Mouse (Mus musculus) common myeloid progenitor, adult 5-6 weeks (primary cell): ENCODE measurements around the gene Cers2. TPM values are rescaled to one million over a fixed set of nuclear protein-coding genes. Genes with fewer than 3 reads are reported as not detected.
"Not testable (repeated sequence)": the region's sequence is repeated elsewhere in the genome, so short reads cannot be mapped to it uniquely, and the experiment has no call there.

ENCODE experiments used
- ATAC-seq: replicated peaks from 2 replicates; pipeline ENCODE4 v1.8.0; 2016; ENCODE audit warnings: low read depth, mild to moderate bottlenecking, moderate TSS enrichment, inconsistent platforms; ENCODE audit not compliant: poor library complexity, severe bottlenecking
- total RNA-seq: library from RNA; stranded (forward); fragments of 200-1000, 187-1606 nt; gene quantifications from 2 replicates; pipeline ENCODE4 v1.2.3, GENCODE M21; 2017

Cers2 gene
- total RNA-seq, 1 experiment from 2014 or later = 102 TPM

DNA sequence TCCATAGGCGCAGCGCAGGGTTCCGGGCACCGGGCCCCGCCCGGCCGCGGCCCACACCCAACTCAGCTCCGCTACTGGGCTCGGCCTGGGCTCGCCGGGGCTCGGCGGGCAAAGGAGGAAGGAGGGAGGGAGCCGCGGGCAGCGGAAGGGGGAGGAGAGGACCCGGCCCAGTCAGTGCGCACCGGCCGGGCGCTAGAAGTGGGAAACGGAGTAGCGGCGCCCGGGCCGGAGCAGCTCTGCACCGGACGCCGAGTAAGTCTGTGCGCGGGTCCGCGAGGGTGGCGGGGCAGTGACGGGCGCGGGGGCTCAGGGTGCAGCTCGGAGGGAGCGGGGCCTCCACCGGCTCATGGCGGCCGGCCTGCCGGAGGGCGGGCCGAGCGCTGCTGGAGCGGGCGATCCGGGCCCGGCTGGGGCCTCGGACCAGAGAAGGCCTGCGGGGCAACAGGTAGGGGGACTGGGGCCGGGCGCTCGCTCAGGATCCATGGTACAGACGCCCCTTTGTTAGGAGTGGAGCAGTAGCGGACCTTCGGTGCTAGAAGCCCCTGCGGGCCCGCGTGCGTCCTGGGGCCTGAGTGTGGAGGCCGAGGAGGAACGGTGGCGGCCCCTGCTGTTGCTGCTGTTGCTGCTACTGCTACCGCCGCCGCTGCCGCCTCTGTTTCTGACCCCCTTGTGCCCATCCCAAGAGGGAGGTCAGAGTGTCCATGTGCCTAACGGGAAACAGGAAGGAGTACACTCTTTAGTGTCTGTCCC is 678 bp downstream of the Cers2 start:
- ATAC-seq = peak; percentile 57

DNA sequence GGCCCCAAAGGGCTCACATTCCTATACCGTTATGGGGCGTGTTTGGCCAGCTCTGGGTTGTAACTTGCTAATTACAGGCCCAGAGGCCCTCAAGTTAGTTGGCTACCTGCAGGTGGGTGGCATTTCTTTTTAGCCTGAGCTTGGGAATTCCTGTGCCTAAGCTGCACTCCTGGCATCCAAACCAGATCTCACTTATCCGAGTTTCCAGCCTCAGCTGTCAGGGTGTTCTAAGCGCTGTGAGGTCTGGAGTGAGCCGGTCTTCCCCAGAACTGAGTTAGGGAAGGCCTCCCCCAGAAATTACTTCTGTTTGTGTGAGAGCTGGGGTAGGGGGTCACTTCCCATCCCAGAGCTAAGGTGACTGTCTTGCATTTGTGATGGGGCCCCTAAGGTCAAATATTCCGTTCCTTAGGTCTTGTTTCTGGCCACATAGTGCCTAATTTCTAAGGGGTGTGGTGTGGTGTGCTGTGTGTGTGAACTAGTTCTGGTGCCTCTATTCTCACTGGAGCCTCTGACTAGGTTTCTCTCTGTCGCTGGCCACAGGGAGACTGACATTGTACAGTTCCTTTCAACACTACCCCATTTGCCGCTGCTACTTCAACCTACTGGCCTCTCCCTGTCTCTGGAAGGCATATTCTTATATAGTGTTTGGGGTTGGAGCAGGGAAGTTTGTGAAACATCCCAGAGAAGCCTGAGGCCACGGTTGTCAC is 1.4 kb downstream of the Cers2 start:
- no peak for ATAC-seq

DNA sequence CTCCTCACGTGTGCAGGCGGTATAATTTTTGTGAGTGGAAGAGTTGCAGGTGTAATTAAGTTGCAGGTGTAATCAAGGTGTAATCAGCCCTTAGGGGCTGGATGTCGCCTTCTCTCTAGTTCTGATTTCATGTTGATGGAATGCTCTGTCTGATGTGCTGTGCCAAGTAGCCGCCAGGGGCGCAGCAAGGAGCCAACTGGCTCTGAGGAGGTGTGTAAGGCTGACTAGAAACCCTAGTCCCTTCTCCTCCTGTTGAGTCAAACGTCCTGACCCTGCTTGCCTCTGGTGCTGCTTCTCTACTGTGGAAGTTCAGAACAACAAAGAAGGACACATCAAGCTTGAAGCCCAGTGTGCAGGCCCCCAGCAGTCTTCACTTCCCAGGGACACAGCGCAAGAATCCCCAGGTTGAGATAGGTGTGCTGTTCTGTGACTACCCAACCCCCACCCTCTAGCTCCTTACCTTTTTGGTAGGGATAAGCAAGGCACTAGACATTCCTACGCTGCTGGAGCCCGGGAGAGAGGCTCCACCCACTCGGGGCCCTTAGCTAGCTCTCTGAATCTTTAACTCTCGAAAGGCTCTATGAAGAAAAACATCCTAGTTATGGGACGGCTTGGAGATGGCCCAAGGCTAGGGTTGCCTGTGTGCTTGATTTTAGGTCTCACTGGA is 3.0 kb downstream of the Cers2 start:
- ATAC-seq = peak; percentile 22; the same call in 1 of the 2 replicates

DNA sequence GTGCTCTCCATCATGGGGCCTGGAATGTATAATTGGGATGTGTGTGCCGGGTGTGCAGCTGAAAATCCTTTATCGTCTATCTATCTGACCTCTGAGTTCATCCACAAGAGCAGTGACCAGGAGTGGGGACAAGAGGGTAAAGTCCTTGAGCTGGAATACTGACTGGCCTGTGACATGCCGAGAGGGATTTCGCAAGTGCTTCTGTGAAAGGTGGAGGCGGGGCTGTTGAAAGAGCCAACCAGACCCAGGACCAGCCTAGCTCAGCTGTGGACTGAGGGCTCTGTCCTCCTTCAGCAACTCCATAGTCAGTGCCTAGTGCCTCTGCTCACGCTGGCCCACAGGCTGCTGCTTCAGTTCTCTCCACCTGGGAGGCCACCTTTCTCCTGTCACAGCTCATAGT is 4.0 kb downstream of the Cers2 start:
- ATAC-seq = peak; percentile 22; the same call in 1 of the 2 replicates

DNA sequence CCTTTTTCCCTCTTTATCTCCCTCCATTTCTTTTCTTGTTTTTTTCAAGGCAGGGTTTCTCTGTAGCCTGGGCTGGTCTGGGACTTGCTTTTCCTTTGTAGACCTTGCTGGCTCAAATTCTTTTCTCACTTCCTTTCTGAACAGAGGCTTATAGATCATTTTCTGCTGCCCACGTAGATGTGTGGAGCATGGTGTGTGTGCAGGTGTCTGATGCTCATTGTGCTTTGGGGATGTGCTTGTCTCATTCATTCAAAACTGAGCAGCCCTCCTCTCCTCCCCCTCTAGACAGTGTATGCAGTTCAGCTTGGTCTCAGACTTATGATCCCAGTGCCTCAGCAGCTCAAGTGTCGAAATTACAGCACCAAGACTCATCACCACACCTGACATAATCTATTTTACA is 4.5 kb downstream of the Cers2 start:
- ATAC-seq = no peak

DNA sequence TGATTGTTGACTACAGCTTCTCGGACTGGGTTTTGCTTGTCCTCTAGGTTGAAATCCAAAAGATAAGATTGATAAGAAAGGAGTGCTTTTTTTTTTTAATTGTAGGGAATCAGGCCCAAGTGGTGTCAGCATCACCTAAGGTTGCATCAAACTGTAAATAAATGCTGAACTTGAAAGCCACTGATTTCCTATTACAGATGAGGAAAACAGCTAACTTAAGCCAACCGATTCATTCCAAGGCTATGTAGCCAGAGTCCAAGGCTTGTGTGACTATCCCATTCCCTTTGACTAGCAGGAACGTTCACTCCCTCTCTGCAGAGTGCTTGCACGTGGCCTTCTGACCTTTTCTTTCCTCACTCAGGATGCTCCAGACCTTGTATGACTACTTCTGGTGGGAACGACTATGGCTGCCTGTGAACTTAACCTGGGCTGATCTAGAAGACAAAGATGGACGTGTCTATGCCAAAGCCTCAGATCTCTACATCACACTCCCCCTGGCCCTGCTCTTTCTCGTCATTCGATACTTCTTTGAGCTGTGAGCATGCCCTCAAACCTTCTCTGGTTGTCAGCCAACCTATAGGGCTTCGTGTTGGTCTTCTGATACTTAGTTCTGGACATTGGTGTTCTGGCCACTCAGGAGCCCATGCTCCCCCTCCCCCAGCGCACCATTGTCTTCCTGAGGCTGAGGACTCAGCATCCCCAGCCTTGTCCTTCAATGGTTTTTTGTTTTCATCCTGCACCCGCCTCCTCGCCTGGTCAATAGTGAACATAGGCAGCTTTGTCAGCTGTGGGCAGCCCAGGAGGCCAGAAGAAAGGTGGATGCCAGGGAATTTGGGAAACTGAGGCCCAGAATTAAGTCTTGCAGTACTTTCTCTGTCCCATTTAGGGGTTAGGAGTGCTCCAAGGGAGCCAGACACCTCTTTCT is 5.4 kb downstream of the Cers2 start:
- ATAC-seq = no peak

DNA sequence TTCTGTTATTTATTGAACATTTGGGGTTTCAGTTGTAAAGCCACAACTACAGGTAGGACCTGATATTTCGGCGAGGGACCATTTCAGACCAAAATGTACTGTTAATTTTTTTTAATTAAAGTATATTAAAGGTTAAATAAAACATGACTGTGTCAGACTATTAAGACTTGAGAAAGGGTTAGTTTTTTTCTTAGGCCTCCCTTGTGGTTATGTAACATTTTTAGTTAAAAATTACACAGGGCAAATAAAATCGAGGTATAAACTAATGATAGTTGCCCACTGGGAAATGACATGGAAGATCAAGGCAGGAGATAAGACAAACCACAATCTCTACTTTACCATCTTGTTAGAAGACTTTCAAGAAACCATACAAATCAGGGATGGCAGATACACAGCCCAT is 8.8 kb downstream of the Cers2 start:
- no peak for ATAC-seq

DNA sequence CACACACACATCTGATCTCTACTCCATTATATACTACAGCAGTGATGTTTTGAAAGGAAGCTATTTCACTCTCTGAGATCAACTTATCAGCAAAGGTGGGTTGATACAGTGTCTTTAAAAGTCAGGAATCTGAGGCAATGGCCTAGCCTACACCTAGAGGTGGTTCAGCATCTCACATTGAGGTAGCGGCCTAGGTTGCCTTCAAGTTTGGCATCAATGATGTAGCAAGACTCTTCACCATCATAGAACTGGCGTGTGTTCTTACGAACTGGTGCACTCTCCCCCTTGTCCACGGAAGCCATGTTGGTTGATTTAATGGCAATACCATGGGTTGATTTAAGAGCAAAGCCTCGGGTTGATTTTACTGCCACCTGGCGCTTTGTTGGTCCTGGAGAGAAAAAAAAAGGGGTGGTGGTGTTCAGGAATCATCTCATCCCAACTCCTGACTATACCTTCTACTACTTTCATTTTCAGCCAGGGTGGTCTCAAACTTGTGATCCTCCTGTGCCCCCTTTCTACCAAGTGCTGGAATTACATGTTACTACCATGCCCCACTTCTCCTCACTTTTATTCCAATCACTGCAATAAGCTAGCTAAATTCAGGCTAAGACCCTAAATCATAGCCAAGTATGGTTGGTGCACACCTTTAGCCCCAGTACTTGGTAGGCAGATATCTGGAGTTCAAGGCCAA is 10.0 kb downstream of the Cers2 start:
- ATAC-seq = peak; percentile 45; the same call in 1 of the 2 replicates

DNA sequence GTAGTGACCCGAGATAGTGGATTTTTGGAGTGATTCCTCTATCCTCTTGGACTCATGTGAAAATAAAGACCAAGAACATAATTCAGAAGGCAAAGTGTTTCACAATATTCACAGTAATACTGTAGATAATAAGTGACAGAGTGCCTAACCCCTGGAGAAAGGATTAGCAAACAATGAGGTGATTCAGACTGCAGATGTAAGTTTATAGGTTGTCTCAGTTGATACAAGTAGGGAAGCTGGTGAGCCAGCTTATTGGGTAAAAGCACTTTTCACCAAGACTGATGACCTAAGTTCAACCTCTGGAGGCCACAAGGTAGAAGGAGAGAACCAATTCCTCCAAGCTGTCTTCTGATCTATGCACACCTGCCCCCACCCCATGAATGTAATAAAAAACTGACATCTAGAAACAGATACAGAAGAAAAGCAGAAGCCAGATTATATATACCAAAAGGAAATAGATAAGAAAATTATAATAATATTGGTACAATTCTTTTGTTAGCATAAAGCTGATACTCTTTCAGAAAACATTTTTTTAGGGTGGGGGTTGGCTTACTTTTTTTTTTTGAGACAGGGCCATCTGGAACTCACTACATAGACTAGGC is 14.3 kb downstream of the Cers2 start:
- no peak for ATAC-seq

DNA sequence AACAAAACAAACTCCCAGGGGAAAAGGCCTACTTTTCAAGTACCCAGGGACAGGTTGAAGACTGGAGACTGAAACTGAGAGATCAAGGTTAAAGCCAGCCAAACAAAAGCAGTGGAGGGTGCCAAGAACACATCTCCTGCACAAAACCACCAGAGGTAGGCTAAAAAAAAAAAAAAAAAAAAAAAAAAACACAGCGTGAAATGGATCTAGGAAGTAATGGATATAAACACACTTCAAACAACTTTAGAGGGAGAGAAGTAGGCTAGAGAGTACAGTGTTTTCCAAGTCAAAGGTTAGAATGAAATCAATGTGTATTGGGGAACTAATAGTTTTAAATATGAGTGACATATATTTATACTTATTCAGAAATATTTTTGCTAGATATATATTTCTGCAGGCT is 16.9 kb downstream of the Cers2 start:
- ATAC-seq = no peak

DNA sequence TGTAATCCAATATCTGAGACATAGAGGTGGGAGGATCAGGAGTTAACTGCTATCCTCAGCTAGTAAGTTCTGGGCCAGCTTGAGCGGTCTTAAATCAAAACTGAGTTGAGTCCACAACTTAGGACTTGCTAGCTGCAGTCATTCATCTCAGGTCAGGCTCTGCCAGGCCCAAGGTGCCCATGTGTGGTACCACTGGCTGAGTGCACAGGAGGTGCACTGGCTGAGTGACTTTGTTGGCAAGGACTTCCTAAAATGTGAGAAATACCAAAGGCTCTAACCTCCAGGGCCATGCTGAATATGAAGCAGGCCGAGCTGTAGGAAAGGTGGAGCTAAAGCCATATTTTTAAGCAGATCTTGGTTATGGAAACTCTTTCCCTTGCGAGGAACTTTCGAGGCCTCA is 22.8 kb downstream of the Cers2 start:
- ATAC-seq = no peak

DNA sequence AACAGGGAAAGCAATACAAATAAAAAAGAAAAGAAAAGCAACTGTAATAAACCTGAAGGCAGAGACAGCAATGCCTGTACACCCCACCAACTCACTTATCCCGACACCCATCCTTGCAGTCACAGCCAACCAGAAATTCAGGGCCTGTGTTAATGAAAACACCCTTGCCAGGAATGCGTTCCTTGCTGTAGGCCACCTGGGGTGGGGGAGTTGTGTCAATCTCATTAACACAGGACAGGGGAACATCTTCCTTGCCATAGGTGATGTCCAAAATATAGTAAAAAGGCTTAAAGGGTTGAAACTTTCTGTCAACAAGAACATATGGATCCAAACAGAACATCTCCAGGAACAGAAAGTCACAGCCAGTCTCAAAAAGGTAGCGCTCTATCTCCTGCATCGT is 23.7 kb downstream of the Cers2 start:
- ATAC-seq = no peak

DNA sequence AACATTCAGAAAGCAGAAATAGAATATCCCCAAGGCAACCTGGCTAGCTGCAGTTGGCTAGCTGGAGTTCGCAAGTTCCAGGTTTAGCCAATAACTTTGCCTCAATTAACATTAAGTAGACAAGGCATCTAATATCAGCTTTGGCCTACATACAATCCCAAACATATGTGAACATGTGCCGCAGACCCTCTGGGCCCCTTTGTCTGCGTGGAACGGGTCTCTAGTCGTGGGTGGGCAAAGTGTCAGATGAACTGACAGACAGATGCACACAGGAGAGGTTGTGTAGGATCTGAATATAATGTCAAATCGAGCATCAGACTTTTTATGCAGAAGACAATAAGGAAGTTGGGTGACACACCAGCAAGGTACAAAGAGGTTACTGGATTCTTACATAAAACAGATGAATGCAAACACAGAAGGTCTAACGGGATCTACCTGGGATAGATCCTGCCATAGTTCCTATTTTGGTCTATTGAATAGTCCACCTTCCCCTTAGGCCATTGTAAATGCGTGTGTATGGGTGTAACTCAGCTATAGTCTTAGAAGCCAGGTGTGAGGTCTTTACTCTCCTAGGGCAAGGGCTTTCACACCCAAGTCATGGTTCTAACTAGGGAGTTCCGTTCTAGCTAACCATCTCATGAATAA is 28.9 kb downstream of the Cers2 start:
- ATAC-seq = not testable (repeated sequence)

DNA sequence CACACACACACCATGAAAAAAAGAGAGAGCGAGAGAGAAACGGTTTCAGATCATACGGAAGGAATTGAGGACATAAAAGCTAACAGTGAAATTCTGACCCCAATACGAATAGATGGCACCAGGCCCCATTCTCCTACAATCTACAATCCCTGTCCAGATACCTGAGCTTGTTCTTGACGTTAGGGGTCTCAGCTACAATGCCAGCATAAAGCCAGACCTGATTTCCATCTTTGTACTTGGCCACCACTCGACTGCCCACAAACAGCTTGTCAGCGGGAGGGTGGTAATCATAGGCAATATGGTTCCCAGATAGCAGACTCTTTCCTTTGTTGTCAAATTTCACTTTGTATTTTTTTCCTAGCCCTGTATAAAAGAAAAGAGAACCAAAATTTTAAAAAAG is 31.9 kb downstream of the Cers2 start:
- ATAC-seq = no peak

DNA sequence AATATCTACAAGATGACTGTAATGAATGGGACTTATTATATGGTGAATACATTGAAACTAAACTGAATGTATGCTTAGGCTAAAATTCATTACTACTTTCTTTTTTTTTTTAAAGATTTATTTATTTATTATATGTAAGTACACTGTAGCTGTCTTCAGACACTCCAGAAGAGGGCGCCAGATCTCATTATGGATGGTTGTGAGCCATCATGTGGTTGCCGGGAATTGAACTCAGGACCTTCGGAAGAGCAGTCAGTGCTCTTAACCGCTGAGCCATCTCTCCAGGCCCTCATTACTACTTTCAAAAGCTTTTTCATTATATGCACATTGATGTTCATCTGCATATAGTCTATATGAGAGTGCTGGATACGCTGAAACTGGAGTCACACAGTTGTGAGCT is 33.8 kb downstream of the Cers2 start:
- ATAC-seq = not testable (repeated sequence)

DNA sequence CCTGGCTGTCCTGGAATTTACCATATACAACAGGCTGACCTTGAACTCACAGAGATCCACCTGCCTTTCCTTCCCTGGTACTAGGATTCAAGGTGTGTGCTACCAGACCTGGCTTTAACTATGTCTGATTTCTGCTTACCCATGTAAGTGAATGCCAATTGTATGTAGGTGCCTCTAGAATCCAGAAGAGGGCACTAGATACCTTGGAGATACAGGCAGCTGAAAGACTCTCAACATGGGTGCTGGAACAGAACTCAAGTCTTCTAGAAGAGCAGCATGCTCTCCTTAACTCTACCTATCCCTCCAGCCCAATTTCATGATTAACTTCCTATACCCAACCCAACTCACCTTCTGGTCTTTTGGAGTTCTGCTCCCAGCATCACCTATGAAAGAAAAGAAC is 34.9 kb downstream of the Cers2 start:
- ATAC-seq = peak; percentile 92

DNA sequence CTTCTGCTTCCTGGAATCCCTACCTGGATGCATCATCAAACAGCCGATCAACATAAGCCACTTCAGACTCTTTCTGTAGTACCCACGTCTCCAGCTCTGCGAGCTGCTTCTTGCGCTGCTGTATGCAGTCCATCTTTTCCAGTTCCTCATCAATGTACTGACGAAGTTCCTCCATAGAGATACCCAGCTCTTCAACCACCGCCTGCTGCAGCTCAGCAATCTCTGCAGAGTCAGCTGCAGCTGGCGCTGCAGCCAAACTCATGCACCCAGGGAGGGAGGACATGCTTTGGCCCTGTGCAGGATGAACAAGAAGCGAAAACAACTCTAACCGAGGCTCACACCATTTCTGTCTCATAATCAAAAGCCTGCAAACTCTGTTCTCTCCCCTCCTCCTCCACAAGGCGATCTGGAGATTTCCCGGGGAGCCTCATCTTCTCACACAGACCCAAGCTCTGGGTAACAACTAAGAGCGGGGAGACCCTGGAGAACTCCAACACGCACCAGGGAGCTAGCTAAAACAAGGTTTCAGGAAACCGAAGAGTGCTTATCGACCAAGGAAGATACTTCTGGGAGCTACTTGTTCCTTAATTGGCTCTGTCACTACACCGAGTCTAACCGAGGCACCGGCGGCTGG is 41.4 kb downstream of the Cers2 start:
- ATAC-seq = peak; percentile 55
